Mouse (Mus musculus) kidney, postnatal 14 days (tissue): ENCODE results near the gene Setd1b.

ENCODE experiments used
- DNase-seq: peaks from one replicate; pipeline ENCODE4 v3.0.0; 2022; ENCODE audit warnings: mixed read lengths

Setd1b gene

GRCm38 (mm10) chr5:123128426-123129169, 13.4 kb upstream of the Setd1b start:
- no peak for DNase-seq

GRCm38 (mm10) chr5:123129170-123129757, 12.7 kb upstream of the Setd1b start:
- DNase-seq = no peak

- DNase-seq = no peak
Measured at GRCm38 (mm10) chr5:123130030-123130813, 11.8 kb upstream of the Setd1b start.

GRCm38 (mm10) chr5:123130814-123131148, 11.2 kb upstream of the Setd1b start:
- DNase-seq = no peak

GRCm38 (mm10) chr5:123132308-123133071, 9.5 kb upstream of the Setd1b start, which contains the start of gene Rhof:
Gene Rhof, minus strand, starts transcription at chr5:123132692.
- peak; percentile 85 for DNase-seq

GRCm38 (mm10) chr5:123133083-123133783, 8.8 kb upstream of the Setd1b start:
- DNase-seq = peak; percentile 89

GRCm38 (mm10) chr5:123133784-123134143, 8.2 kb upstream of the Setd1b start:
- no peak for DNase-seq

GRCm38 (mm10) chr5:123134186-123134874, 7.7 kb upstream of the Setd1b start:
- DNase-seq = peak; percentile 71

- no peak for DNase-seq
Measured at GRCm38 (mm10) chr5:123134875-123135382, 7.1 kb upstream of the Setd1b start.

- DNase-seq = peak; percentile 93
Measured at GRCm38 (mm10) chr5:123135471-123136360, 6.3 kb upstream of the Setd1b start.

- peak; percentile 96 for DNase-seq
Measured at GRCm38 (mm10) chr5:123136361-123137043, 5.5 kb upstream of the Setd1b start.

GRCm38 (mm10) chr5:123137044-123137909, 4.7 kb upstream of the Setd1b start:
- peak; percentile 92 for DNase-seq

GRCm38 (mm10) chr5:123137910-123138229, 4.1 kb upstream of the Setd1b start:
- DNase-seq = no peak

- peak; percentile 86 for DNase-seq
Measured at GRCm38 (mm10) chr5:123138230-123138911, 3.6 kb upstream of the Setd1b start.

GRCm38 (mm10) chr5:123138953-123139721, 2.9 kb upstream of the Setd1b start:
- peak; percentile 88 for DNase-seq

- no peak for DNase-seq
Measured at GRCm38 (mm10) chr5:123139722-123140627, 2.0 kb upstream of the Setd1b start.
